Mouse (Mus musculus) forebrain, embryonic 11.5 days (tissue): Measurements from ENCODE around the gene Rtp1. TPM values are rescaled to one million over a fixed set of nuclear protein-coding genes. Genes with fewer than 3 reads are reported as not detected.

Experiments used
- ATAC-seq: fragments of 200-750 bp; cut with Nextera tagmentation; replicated peaks from 2 replicates; pipeline ENCODE4 v1.8.0; 2017; ENCODE audit warnings: moderate TSS enrichment; ENCODE audit not compliant: low FRiP score
- DNase-seq: peaks from one replicate; pipeline ENCODE4 v3.0.0-alpha.2; 2017; ENCODE audit warnings: low spot score
- H3K27ac ChIP-seq: fragments of 300-500 bp; sonication (generic); 2 replicates; pipeline ENCODE4 v1.5.1; 2014; ENCODE audit warnings: low read depth, low read length
- H3K27me3 ChIP-seq: fragments of 300-500 bp; sonication (generic); 2 replicates; pipeline ENCODE4 v1.6.1; 2014; ENCODE audit warnings: mild to moderate bottlenecking, low read length, mixed read lengths; ENCODE audit not compliant: control insufficient read depth, insufficient read depth
- H3K36me3 ChIP-seq: fragments of 300-500 bp; sonication (generic); 2 replicates; pipeline ENCODE4 v1.6.1; 2014; ENCODE audit warnings: mild to moderate bottlenecking, low read length, moderate library complexity, mixed read lengths; ENCODE audit not compliant: control insufficient read depth, insufficient read depth
- H3K4me1 ChIP-seq: fragments of 300-500 bp; sonication (generic); replicated peaks from 2 replicates; pipeline ENCODE4 v1.6.1; 2014; ENCODE audit warnings: low read length, mixed read lengths; ENCODE audit not compliant: control insufficient read depth, insufficient read depth
- H3K4me2 ChIP-seq: fragments of 300-500 bp; sonication (generic); 2 replicates; pipeline ENCODE4 v1.6.1; 2014; ENCODE audit warnings: low read depth, mild to moderate bottlenecking, low read length, moderate library complexity, mixed read lengths; ENCODE audit not compliant: severe bottlenecking
- H3K4me3 ChIP-seq: fragments of 300-500 bp; sonication (generic); 2 replicates; pipeline ENCODE4 v1.5.1; 2014; ENCODE audit warnings: low read depth, low read length
- H3K9ac ChIP-seq: fragments of 300-500 bp; sonication (generic); 2 replicates; pipeline ENCODE4 v1.6.1; 2014; ENCODE audit warnings: low read length
- H3K9me3 ChIP-seq: fragments of 300-500 bp; sonication (generic); 2 replicates; pipeline ENCODE4 v1.6.1; 2016; ENCODE audit warnings: low read length, mixed read lengths; ENCODE audit not compliant: control insufficient read depth
- WGBS: fragments of 180-500 bp; shearing (Covaris S2); extraction: QIAGEN DNeasy Blood & Tissue Kit; methylation state at CpG from one replicate; pipeline ENCODE4 v1.1.7; 2014; 5-methylcytosine and 5-hydroxymethylcytosine counted together
- polyA plus RNA-seq: library from polyadenylated mRNA; unstranded; fragments of >200 nt; fragmentation: Nextera tagmentation; extraction: Ambion mirVana; gene quantifications from 2 replicates; pipeline ENCODE4 v1.2.1, GENCODE M21; 2014

The Rtp1 gene
- polyA plus RNA-seq, 1 experiment from 2014 or later = 0.15 TPM

DNA sequence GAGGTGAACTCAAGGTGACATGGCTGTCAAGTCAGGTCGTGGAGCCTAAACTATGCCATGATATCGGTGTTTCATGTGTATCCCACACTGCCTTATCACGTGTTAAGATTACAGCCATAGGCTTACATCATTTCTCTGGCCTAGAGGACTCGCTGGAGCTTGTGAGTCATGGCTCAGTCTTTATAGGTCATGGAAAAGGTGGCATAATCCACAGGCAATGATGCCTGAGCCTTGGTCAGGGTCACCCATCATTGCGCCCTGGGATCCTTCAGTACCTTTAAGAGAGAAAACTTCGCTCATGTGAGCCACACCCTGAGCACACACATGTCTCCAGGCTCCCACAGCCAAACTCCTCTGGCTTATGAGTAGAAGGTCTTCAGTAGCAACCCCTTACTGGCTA lies 42.6 kb downstream of the Rtp1 start:
- Histone ChIP-seq H3K4me3 (no peak overlapping the region), H3K4me1 (no peaks in the 10 kb centered on the region), H3K36me3 (no peaks in the 10 kb centered on the region; the same call in 1 of the 2 replicates), H3K9ac (no peak overlapping the region), H3K4me2 (no peak overlapping the region), H3K9me3 (no peaks in the 10 kb centered on the region), H3K27me3 (no peaks in the 10 kb centered on the region), H3K27ac (no peak overlapping the region)
- DNase-seq = no peak
- no peak for ATAC-seq
- 96% methylated on average over 6 of the region's 6 CpGs for WGBS

DNA sequence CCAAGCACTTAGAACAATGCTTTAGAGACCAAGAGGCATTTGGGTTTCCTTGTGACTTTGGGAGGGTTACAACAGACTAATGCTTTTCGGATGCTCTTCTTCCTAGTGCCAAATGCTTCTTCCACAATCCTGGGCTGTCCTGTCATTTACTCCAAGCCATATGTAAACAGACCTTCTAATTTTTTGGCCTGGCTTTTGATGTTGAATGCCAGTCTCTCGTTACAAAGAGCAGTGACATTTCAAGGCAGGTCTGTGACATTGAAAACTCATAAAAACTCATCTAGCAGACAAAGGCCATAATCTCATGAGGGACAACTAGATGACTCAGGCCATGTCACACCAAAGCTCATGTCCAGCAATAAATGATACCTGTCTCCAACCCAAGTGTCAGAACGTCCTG lies 43.1 kb downstream of the Rtp1 start:
- DNase-seq = no peak
- Histone ChIP-seq H3K4me1 (no peaks in the 10 kb centered on the region), H3K27ac (no peak overlapping the region), H3K27me3 (no peaks in the 10 kb centered on the region), H3K4me2 (no peak overlapping the region), H3K4me3 (no peak overlapping the region), H3K36me3 (no peaks in the 10 kb centered on the region; the same call in 1 of the 2 replicates), H3K9ac (no peak overlapping the region), H3K9me3 (no peaks in the 10 kb centered on the region)
- WGBS = 78% methylated on average over 3 of the region's 3 CpGs
- no peak for ATAC-seq

DNA sequence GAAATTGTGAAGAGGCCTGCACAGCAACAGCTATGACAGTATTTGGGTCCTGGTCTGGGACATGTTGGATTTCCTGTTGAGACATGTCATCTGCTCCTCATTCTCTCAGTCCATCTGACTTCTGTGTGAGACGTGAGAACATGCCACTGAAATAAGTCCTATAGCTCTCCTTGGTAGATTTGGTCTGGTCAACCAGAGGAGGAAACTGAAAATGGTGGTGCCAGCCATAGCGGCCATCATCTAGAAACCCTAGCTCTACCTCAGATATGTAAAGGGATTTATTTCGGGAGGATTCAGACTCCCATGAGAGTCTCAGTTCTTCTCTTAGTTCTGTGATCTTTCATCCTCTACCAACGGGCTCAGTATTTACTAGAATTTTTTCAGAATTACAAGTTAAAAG lies 46.7 kb downstream of the Rtp1 start:
- DNase-seq (no peak), ATAC-seq (no peak)
- Histone ChIP-seq H3K9ac (no peak overlapping the region), H3K4me1 (no peaks in the 10 kb centered on the region), H3K4me3 (no peak overlapping the region), H3K36me3 (no peaks in the 10 kb centered on the region), H3K27ac (no peak overlapping the region), H3K4me2 (no peak overlapping the region), H3K9me3 (no peaks in the 10 kb centered on the region), H3K27me3 (no peaks in the 10 kb centered on the region)
- WGBS = 94% methylated on average over 4 of the region's 4 CpGs

DNA sequence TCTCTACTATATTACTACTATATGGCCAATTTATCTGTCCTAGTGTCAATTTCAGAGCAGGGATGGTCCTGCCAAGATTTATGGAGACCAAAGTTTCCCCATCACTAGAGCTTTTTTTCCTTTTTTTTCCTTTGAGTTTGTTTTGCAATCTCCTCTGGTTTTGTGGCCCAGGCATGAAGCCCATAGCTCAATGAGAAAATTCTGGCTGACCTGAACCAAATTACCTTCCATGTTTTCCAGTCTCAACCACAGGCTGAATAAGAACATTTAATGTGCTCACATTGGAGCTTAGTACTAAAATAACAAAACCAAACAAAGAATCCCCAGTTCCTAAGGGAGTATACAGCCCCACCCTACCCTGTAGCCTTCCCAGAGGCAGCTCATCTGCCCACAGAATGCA lies 47.7 kb downstream of the Rtp1 start:
- H3K27me3 ChIP-seq = no peaks in the 10 kb centered on the region
- no peaks in the 10 kb centered on the region for H3K4me1 ChIP-seq
- H3K36me3 ChIP-seq = no peaks in the 10 kb centered on the region
- no peaks in the 10 kb centered on the region for H3K9me3 ChIP-seq
- H3K4me3 ChIP-seq = no peak overlapping the region
- no peak overlapping the region for H3K9ac ChIP-seq
- DNase-seq (no peak), ATAC-seq (no peak)
- H3K27ac ChIP-seq = no peak overlapping the region
- H3K4me2 ChIP-seq = no peak overlapping the region

DNA sequence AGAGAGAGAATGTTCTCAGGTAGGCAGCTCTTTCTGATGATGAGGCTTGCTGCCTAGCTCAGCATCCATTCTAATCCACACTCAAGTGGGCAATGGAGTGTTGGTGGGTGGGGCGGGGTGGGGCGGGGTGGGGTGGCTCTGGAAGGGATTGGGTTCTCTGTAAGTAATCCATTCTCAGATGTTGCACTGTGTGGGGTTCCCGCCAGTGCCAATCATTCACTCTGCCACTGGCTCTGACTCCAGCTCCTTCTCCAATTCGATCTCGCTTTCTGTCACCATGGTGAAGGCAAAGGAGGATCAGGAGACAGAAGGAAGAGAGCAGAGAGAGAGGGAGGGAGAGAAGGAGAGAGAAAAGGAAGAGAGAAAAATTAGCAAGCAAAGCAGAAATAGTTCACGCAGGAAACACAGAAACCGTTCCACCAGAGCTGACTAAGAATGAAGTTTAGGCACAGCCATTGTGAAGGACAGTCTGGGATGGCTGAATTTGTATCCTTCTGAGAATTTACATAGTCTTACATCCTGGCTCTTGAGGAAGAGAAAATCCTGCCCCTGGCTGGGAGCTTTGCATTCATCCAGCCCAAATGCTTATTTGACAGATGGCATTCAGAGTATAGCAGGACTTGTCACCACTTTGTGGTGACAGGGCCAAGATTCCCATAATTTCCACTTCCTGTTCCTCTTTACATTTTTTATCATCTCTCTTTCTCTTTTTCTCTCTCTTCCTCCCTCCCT lies 51.1 kb downstream of the Rtp1 start:
- DNase-seq (no peak), ATAC-seq (no peak)
- Histone ChIP-seq H3K9ac (no peak overlapping the region), H3K36me3 (no peaks in the 10 kb centered on the region), H3K27me3 (no peaks in the 10 kb centered on the region), H3K4me1 (no peaks in the 10 kb centered on the region), H3K9me3 (no peaks in the 10 kb centered on the region), H3K27ac (no peak overlapping the region), H3K4me2 (no peak overlapping the region), H3K4me3 (no peak overlapping the region)
- WGBS = 78% methylated on average over 7 of the region's 7 CpGs

DNA sequence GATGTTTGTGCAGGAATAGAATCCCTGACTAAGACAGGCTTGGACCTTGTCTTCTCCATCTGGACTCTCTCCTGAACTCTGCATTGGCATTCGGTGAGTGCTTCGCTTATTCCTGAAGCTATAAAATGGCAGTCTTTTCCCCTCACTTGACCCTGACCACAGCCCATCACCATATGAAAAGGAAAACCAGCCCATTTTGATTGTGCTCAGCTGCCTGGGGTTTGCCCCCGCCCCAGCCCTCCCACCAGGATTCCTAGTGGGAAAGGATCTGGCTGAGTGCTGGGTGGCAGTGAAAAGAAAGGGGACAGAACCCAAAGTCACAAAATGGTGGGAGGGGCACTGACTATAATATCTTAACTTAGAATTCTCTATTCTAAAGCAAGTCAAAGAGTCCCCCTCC lies 53.3 kb downstream of the Rtp1 start:
- Histone ChIP-seq H3K9me3 (no peaks in the 10 kb centered on the region), H3K27me3 (no peaks in the 10 kb centered on the region), H3K27ac (no peak overlapping the region), H3K4me3 (no peak overlapping the region), H3K9ac (no peak overlapping the region), H3K4me1 (no peaks in the 10 kb centered on the region), H3K4me2 (no peak overlapping the region), H3K36me3 (no peaks in the 10 kb centered on the region)
- ATAC-seq = no peak
- 48% methylated on average over 3 of the region's 3 CpGs for WGBS
- DNase-seq = no peak

DNA sequence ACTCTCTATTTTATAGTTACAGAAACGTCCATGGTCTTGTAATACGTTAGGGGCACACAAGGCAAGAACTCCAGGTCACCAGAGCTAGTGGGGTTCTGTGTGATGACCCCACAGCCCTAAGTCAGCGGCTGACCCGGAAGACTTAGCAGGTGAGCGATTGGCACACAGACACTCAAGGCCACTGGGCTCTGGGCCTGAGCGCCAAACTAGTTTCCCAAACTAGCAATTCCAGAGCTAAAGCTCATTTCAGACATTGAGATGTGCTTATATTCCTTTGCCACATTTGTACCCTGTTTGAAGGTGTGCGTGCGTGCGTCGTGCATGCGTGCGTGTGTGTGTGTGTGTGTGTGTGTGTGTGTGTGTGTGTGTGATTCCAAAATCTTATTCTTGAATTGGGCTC lies 53.9 kb downstream of the Rtp1 start:
- no peak overlapping the region for H3K4me2 ChIP-seq
- H3K9me3 ChIP-seq = no peaks in the 10 kb centered on the region
- no peaks in the 10 kb centered on the region for H3K27me3 ChIP-seq
- no peak overlapping the region for H3K4me3 ChIP-seq
- no peak overlapping the region for H3K9ac ChIP-seq
- ATAC-seq = no peak
- H3K4me1 ChIP-seq = no peaks in the 10 kb centered on the region
- no peak overlapping the region for H3K27ac ChIP-seq
- H3K36me3 ChIP-seq = no peaks in the 10 kb centered on the region
- WGBS = 92% methylated on average over 12 of the region's 12 CpGs
- DNase-seq = no peak

DNA sequence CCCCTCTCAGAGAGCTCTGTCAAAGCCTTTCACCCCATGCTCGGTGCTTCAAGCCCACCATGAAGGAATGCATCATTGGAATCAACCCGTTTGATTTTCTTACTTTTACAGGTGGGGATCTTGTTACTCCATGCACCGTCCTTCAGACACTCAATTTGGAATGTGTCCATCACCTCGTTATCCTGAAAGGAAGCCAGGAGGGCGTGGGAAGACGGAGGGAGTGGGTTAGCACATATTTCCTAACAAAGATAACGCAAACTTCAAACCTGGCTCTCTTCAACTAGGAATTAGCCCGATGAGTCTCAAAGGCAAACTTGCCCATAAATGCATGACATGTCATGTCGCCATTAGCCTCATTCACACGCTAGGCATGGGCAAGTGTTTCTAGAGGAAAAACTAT lies 54.4 kb downstream of the Rtp1 start:
- 81% methylated on average over 10 of the region's 10 CpGs for WGBS
- Histone ChIP-seq H3K4me2 (no peak overlapping the region), H3K27me3 (no peaks in the 10 kb centered on the region), H3K27ac (no peak overlapping the region), H3K9me3 (no peaks in the 10 kb centered on the region), H3K4me1 (no peaks in the 10 kb centered on the region), H3K36me3 (no peaks in the 10 kb centered on the region), H3K9ac (no peak overlapping the region), H3K4me3 (no peak overlapping the region)
- DNase-seq = no peak
- no peak for ATAC-seq
